Mouse (Mus musculus): ENCODE measurements around the gene Cacng8.

DNA sequence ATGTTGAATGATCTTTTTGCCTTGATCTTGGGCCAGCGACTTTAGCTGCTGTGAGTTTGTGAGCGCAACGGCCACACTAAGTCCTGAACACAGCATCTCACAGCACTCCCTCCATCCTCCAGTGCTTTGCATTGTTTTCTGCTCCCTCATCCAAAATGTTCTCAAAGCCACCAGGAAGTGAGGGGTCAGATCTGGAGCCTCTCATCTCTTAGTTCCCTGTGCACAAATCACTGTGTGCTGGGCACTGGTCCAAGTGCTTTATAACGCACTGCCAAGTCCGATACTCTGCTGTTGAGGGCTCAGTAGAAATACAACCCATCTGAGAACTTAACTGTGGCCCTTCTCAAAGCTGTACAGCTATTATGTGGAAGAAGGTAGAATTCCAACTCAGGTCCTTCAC lies 47.5 kb downstream of the Cacng8 start:
- TF ChIP-seq POLR2A (IDR thresholded peaks at IDR 0.05; ENCODE audit: low read depth, low read length) (no peak), CTCF (conservative IDR thresholded peaks at IDR 0.05; ENCODE audit: insufficient read depth, insufficient read length, low read depth, low read length) (no peak)
